Mouse (Mus musculus) liver, embryonic 14.5 days (tissue): ENCODE results near the gene Usp43.

Source experiments
- CTCF ChIP-seq: IDR thresholded peaks from 2 replicates; pipeline ENCODE4 v1.5.1; 2016; ENCODE audit warnings: antibody characterized with exemption, low read depth, control low read depth
- EP300 ChIP-seq: IDR thresholded peaks from 2 replicates; pipeline ENCODE4 v1.6.1; 2016; ENCODE audit warnings: antibody characterized with exemption, low read depth

- TF ChIP-seq CTCF (no peak), EP300 (no peak)
Measured at GRCm38 (mm10) chr11:67829530-67829929, 92.4 kb downstream of the Usp43 start.
